Mouse (Mus musculus): Measurements from ENCODE around the gene Acp4. TPM values are rescaled to one million over a fixed set of nuclear protein-coding genes. Genes with fewer than 3 reads are reported as not detected.
"Not testable (repeated sequence)": the region's sequence is repeated elsewhere in the genome, so short reads cannot be mapped to it uniquely, and the experiment has no call there.

Gene Acp4
- polyA plus RNA-seq, 1 experiment from 2014 or later = not detected

- no peak overlapping the region for H3K27ac ChIP-seq
- 16% methylated on average over 2 of the region's 2 CpGs for WGBS (ENCODE audit: insufficient replicate concordance)
- H3K27me3 ChIP-seq (replicated peaks) = peaks cover 7% of the 10 kb centered on the region; the same call in 1 of the 2 replicates
- no peaks in the 10 kb centered on the region for H3K9me3 ChIP-seq (replicated peaks)
- no peak for ATAC-seq
- no peak overlapping the region for H3K9ac ChIP-seq
- no peak overlapping the region for H3K4me2 ChIP-seq
- peaks cover 16% of the 10 kb centered on the region for H3K4me1 ChIP-seq
- no peak overlapping the region for H3K4me3 ChIP-seq
- H3K36me3 ChIP-seq = no peaks in the 10 kb centered on the region
These were observed 17.3 kb downstream of the Acp4 start for GRCm38 (mm10) chr7:44239913-44240312.

DNA sequence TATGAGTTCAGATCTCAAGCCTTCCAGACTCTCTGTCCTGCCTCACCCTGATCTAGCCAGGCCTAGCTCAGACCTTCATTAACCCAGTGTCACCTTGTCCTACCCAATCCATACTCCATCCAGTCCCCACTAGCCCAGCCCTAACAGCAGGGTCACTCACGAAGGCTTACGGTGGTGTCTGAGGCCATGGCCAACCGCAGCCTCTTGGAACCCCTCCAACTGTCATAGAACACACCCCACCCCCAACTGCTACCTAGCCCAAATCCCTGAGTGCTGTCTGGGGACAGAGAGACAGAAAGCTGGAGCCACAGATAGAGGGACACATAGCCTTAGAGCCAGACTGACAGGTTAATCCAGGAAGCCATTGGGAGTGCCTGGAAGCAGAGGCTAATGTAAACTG is 21.3 kb downstream of the Acp4 start, which contains the start of gene Gm36864:
TSS of gene Gm36864 (plus strand) at position 269 of the 400 bp plus-strand sequence.
- H3K27ac ChIP-seq = no peak within 1 kb of the TSS
- H3K9me3 ChIP-seq (replicated peaks) = no peaks in the 10 kb centered on the region
- H3K4me3 ChIP-seq = no peak within 1 kb of the TSS

GRCm38 (mm10) chr7:44225076-44225475 is 32.1 kb downstream of the Acp4 start, which contains the start of gene Klk1:
Gene Klk1, plus strand, starts transcription at chr7:44225360.
- WGBS (ENCODE audit: insufficient replicate concordance) = 29% methylated on average over 1 of the region's 1 CpGs
- Histone ChIP-seq H3K36me3 (no peaks in the 10 kb centered on the region), H3K4me2 (no peak within 1 kb of the TSS), H3K27ac (no peak within 1 kb of the TSS), H3K4me3 (no peak within 1 kb of the TSS), H3K9me3 (replicated peaks) (no peaks in the 10 kb centered on the region), H3K4me1 (peaks cover 4% of the 10 kb centered on the region; the same call in 1 of the 2 replicates), H3K9ac (no peak within 1 kb of the TSS), H3K27me3 (replicated peaks) (peaks cover 3% of the 10 kb centered on the region; the same call in 1 of the 2 replicates)
- no peak for ATAC-seq

More for the DNA sequence above, 21.3 kb downstream of the Acp4 start, which contains the start of gene Gm36864:
- ATAC-seq = no peak
- peaks cover 7% of the 10 kb centered on the region; the same call in 1 of the 2 replicates for H3K27me3 ChIP-seq (replicated peaks)
- H3K9ac ChIP-seq = no peak within 1 kb of the TSS
- peaks cover 12% of the 10 kb centered on the region for H3K4me1 ChIP-seq
- no peaks in the 10 kb centered on the region for H3K36me3 ChIP-seq
- no peak within 1 kb of the TSS for H3K4me2 ChIP-seq
- 75% methylated on average over 3 of the region's 3 CpGs for WGBS (ENCODE audit: insufficient replicate concordance)

DNA sequence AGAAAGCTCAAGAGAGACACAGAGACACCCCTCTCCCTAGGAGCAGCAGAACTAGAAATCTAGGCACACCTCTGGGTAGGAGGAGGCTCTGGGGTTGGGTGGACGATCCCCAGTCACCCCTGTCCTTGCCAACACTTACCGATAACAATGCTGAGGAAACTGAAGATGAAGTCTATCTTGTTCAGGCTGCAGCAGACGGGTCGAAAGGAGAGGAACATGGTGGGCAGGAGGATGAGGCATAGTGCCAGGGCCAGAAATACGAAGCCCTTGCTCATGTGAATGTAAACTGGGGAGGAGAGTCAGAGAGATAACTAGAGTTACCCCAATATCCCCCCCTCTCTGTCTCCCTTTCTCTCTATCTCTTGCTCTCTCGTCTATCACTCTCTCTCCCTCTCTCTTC is 34.8 kb downstream of the Acp4 start:
- H3K36me3 ChIP-seq; H3K9me3 ChIP-seq (replicated peaks); H3K9ac ChIP-seq; H3K4me1 ChIP-seq; H3K4me2 ChIP-seq; H3K27ac ChIP-seq; H3K4me3 ChIP-seq; ATAC-seq; H3K27me3 ChIP-seq (replicated peaks): not testable (repeated sequence)
- WGBS (ENCODE audit: insufficient replicate concordance) = 51% methylated on average over 6 of the region's 6 CpGs

DNA sequence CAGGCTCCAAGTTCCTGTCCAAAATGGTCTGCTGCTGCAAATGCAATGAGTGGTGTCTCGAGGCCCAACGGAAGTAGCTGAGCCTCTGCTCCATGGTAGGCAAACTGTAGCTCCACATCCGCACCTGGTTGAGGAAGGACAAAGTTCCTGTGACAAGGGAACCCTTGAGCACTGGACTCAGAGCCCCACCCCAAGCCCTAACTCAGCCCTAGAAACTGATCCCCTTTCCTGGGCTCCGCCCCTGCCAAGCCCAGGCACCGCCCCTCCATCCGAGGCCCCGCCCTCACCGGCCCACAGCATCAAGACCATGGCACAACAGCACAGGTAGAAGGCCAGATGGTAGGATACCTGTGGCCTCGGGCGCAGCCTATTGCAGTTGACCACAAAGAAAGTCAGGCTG is 35.6 kb downstream of the Acp4 start:
- ATAC-seq = peak; percentile 52; the same call in 1 of the 2 replicates
- not testable (repeated sequence) for H3K27me3 ChIP-seq (replicated peaks); H3K4me3 ChIP-seq; H3K27ac ChIP-seq; H3K9ac ChIP-seq; H3K9me3 ChIP-seq (replicated peaks); H3K36me3 ChIP-seq; H3K4me1 ChIP-seq
- WGBS (ENCODE audit: insufficient replicate concordance) = 47% methylated on average over 9 of the region's 10 CpGs
- H3K4me2 ChIP-seq = peak overlapping the region; percentile 3; the same call in 1 of the 2 replicates

- no peaks in the 10 kb centered on the region for H3K4me1 ChIP-seq
- no peaks in the 10 kb centered on the region for H3K9me3 ChIP-seq (replicated peaks)
- no peaks in the 10 kb centered on the region for H3K36me3 ChIP-seq
- no peak for ATAC-seq
- WGBS (ENCODE audit: insufficient replicate concordance) = 64% methylated on average over 1 of the region's 1 CpGs
- H3K27ac ChIP-seq = no peak within 1 kb of the TSS
- H3K4me3 ChIP-seq = no peak within 1 kb of the TSS
- H3K9ac ChIP-seq = no peak within 1 kb of the TSS
- no peak within 1 kb of the TSS for H3K4me2 ChIP-seq
- H3K27me3 ChIP-seq (replicated peaks) = peaks cover 6% of the 10 kb centered on the region; the same call in 1 of the 2 replicates
These were observed 41.5 kb downstream of the Acp4 start, which contains the start of gene Klk1b5 for GRCm38 (mm10) chr7:44215645-44216044. Gene Klk1b5, plus strand, starts transcription at chr7:44215945.

GRCm38 (mm10) chr7:44208307-44208706 is 48.9 kb downstream of the Acp4 start:
- Histone ChIP-seq H3K4me3 (no peak overlapping the region), H3K4me1 (no peaks in the 10 kb centered on the region), H3K27me3 (replicated peaks) (no peaks in the 10 kb centered on the region), H3K4me2 (no peak overlapping the region), H3K27ac (no peak overlapping the region), H3K9ac (no peak overlapping the region), H3K9me3 (replicated peaks) (no peaks in the 10 kb centered on the region), H3K36me3 (no peaks in the 10 kb centered on the region)
- 58% methylated on average over 3 of the region's 3 CpGs for WGBS (ENCODE audit: insufficient replicate concordance)
- ATAC-seq = no peak

GRCm38 (mm10) chr7:44207135-44207534 is 50.0 kb downstream of the Acp4 start, which contains the start of gene Klk1b4:
Gene Klk1b4, plus strand, starts transcription at chr7:44207435.
- not testable (repeated sequence) for H3K4me2 ChIP-seq; H3K27me3 ChIP-seq (replicated peaks); H3K9me3 ChIP-seq (replicated peaks); H3K27ac ChIP-seq; H3K9ac ChIP-seq; H3K36me3 ChIP-seq; ATAC-seq; H3K4me1 ChIP-seq; H3K4me3 ChIP-seq
- 34% methylated on average over 3 of the region's 3 CpGs for WGBS (ENCODE audit: insufficient replicate concordance)

Other genes starting within 250 kb of the Acp4 start
- not detected in 2 replicates for gene Klk1b26, start 245.2 kb downstream of the Acp4 start, polyA plus RNA-seq (2016; fragmentation: Nextera tagmentation; extraction: Ambion mirVana)
- not detected in 2 replicates for gene Klk1b27, start 205.1 kb downstream of the Acp4 start, polyA plus RNA-seq (2016; fragmentation: Nextera tagmentation; extraction: Ambion mirVana)
- gene Klk1b21, start 155.1 kb downstream of the Acp4 start, polyA plus RNA-seq (2016; fragmentation: Nextera tagmentation; extraction: Ambion mirVana) = not detected in 2 replicates
- gene Klk1b22, start 144.7 kb downstream of the Acp4 start, polyA plus RNA-seq (2016; fragmentation: Nextera tagmentation; extraction: Ambion mirVana) = not detected in 2 replicates
- gene Klk1b16, start 120.6 kb downstream of the Acp4 start, polyA plus RNA-seq (2016; fragmentation: Nextera tagmentation; extraction: Ambion mirVana) = not detected in 2 replicates
- gene Klk1b24, start 69.1 kb downstream of the Acp4 start, polyA plus RNA-seq (2016; fragmentation: Nextera tagmentation; extraction: Ambion mirVana) = not detected in 2 replicates
- gene Klk1b3, start 59.2 kb downstream of the Acp4 start, polyA plus RNA-seq (2016; fragmentation: Nextera tagmentation; extraction: Ambion mirVana) = not detected in 2 replicates
- gene Klk1b4, start 49.9 kb downstream of the Acp4 start, polyA plus RNA-seq (2016; fragmentation: Nextera tagmentation; extraction: Ambion mirVana) = not detected in 2 replicates
- gene Klk1b5, start 41.4 kb downstream of the Acp4 start, polyA plus RNA-seq (2016; fragmentation: Nextera tagmentation; extraction: Ambion mirVana) = not detected in 2 replicates
- gene Klk1, start 32.0 kb downstream of the Acp4 start, polyA plus RNA-seq (2016; fragmentation: Nextera tagmentation; extraction: Ambion mirVana) = not detected in 2 replicates
- gene Gm36864, start 21.2 kb downstream of the Acp4 start, polyA plus RNA-seq (2016; fragmentation: Nextera tagmentation; extraction: Ambion mirVana) = 0.08 TPM in 1 of 2 replicates, not detected in the other
- gene 1700028J19Rik, start 10.7 kb downstream of the Acp4 start, polyA plus RNA-seq (2016; fragmentation: Nextera tagmentation; extraction: Ambion mirVana) = 1.8 and 1.9 TPM in 2 replicates
- 64.3 and 66.7 TPM in 2 replicates for gene 2410002F23Rik, start 10.7 kb downstream of the Acp4 start, polyA plus RNA-seq (2016; fragmentation: Nextera tagmentation; extraction: Ambion mirVana)
- not detected in 2 replicates for gene Gm15517, start 4.1 kb upstream of the Acp4 start, polyA plus RNA-seq (2016; fragmentation: Nextera tagmentation; extraction: Ambion mirVana)
- 0.50 and 0.55 TPM in 2 replicates for gene Clec11a, start 49.5 kb upstream of the Acp4 start, polyA plus RNA-seq (2016; fragmentation: Nextera tagmentation; extraction: Ambion mirVana)
- 0.10 and 0.18 TPM in 2 replicates for gene Shank1, start 52.9 kb upstream of the Acp4 start, polyA plus RNA-seq (2016; fragmentation: Nextera tagmentation; extraction: Ambion mirVana)
- 0.05 and 0.11 TPM in 2 replicates for gene Syt3, start 126.7 kb upstream of the Acp4 start, polyA plus RNA-seq (2016; fragmentation: Nextera tagmentation; extraction: Ambion mirVana)
- gene 1700008O03Rik, start 128.4 kb upstream of the Acp4 start, polyA plus RNA-seq (2016; fragmentation: Nextera tagmentation; extraction: Ambion mirVana) = 0.38 TPM in 1 of 2 replicates, not detected in the other
- gene Lrrc4b, start 171.6 kb upstream of the Acp4 start, polyA plus RNA-seq (2016; fragmentation: Nextera tagmentation; extraction: Ambion mirVana) = 0.07 TPM in 1 of 2 replicates, not detected in the other
- gene Aspdh, start 208.0 kb upstream of the Acp4 start, polyA plus RNA-seq (2016; fragmentation: Nextera tagmentation; extraction: Ambion mirVana) = 5.5 and 6.4 TPM in 2 replicates
- gene Josd2, start 210.6 kb upstream of the Acp4 start, polyA plus RNA-seq (2016; fragmentation: Nextera tagmentation; extraction: Ambion mirVana) = 189 and 194 TPM in 2 replicates
- 70.6 and 74.8 TPM in 2 replicates for gene Emc10, start 239.2 kb upstream of the Acp4 start, polyA plus RNA-seq (2016; fragmentation: Nextera tagmentation; extraction: Ambion mirVana)
- gene Fam71e1, start 239.2 kb upstream of the Acp4 start, polyA plus RNA-seq (2016; fragmentation: Nextera tagmentation; extraction: Ambion mirVana) = 2.8 and 3.3 TPM in 2 replicates